Mouse (Mus musculus) left cerebral cortex, postnatal 36 days (tissue): ENCODE data around the gene Cenpm. TPM values are rescaled to one million over a fixed set of nuclear protein-coding genes. Genes with fewer than 3 reads are reported as not detected.

Source experiments
- DNase-seq, 2 experiments: peaks; one replicate each; pipeline ENCODE4 v3.0.0; 2021 to 2022; ENCODE audit warnings: low spot score in 2 of 2, mixed read lengths in 1 of 2
- intact Hi-C: fragments of 180-260 bp; cut with DNase I; formaldehyde crosslinking; loops from one replicate; pipeline ENCODE4 v1.15.1; 2025
- total RNA-seq, 2 experiments: library from RNA; stranded (reverse); gene quantifications; 2 replicates each; pipeline ENCODE4 v1.2.3; 2021

Gene Cenpm
- total RNA-seq, 2 experiments from 2014 or later: 3.1 to 4.1 TPM

GRCm38 (mm10) chr15:82218778-82219666, 25.5 kb downstream of the Cenpm start:
- no peak for DNase-seq
- intact Hi-C loops: no loop called here

GRCm38 (mm10) chr15:82217980-82218379, 26.6 kb downstream of the Cenpm start:
- intact Hi-C loops: no loop called here
- DNase-seq: no peak

- intact Hi-C loops: no loop called here
- no peak for DNase-seq
These were observed 27.5 kb downstream of the Cenpm start for GRCm38 (mm10) chr15:82217039-82217438.

- intact Hi-C loops: no loop called here
- no peak for DNase-seq
These were observed 28.3 kb downstream of the Cenpm start for GRCm38 (mm10) chr15:82216142-82216827.

- DNase-seq: no peak
- intact Hi-C loops: no loop called here
These were observed 29.1 kb downstream of the Cenpm start for GRCm38 (mm10) chr15:82215332-82216046.

- no peak for DNase-seq
- intact Hi-C loops: no loop called here
These were observed 31.3 kb downstream of the Cenpm start for GRCm38 (mm10) chr15:82213222-82213621.

GRCm38 (mm10) chr15:82212752-82213063, 31.8 kb downstream of the Cenpm start, which contains the start of gene Shisa8:
TSS of gene Shisa8 (minus strand) at chr15:82212815.
- DNase-seq: no peak
- intact Hi-C loops: no loop called here

GRCm38 (mm10) chr15:82211911-82212751, 32.4 kb downstream of the Cenpm start:
- intact Hi-C loops: no loop called here
- DNase-seq: peak in 1 of 2 experiments; percentile 37

- no peak for DNase-seq
- intact Hi-C loops: no loop called here
These were observed 33.3 kb downstream of the Cenpm start for GRCm38 (mm10) chr15:82211281-82211680.

GRCm38 (mm10) chr15:82210801-82211200, 33.7 kb downstream of the Cenpm start:
- no peak for DNase-seq
- intact Hi-C loops: no loop called here

- intact Hi-C loops: no loop called here
These were observed 35.1 kb downstream of the Cenpm start for GRCm38 (mm10) chr15:82209295-82210050.

GRCm38 (mm10) chr15:82208307-82208706, 36.2 kb downstream of the Cenpm start:
- no peak for DNase-seq
- intact Hi-C loops: no loop called here

More at GRCm38 (mm10) chr15:82209295-82210050, 35.1 kb downstream of the Cenpm start:
- no peak for DNase-seq

GRCm38 (mm10) chr15:82207504-82208219, 36.9 kb downstream of the Cenpm start:
- intact Hi-C loops: no loop called here
- DNase-seq: no peak

GRCm38 (mm10) chr15:82207105-82207459, 37.5 kb downstream of the Cenpm start:
- intact Hi-C loops: no loop called here
- DNase-seq: no peak

GRCm38 (mm10) chr15:82206365-82207104, 38.0 kb downstream of the Cenpm start:
- intact Hi-C loops: no loop called here
- DNase-seq: no peak

- no peak for DNase-seq
- intact Hi-C loops: no loop called here
These were observed 39.7 kb downstream of the Cenpm start for GRCm38 (mm10) chr15:82204680-82205371.
